Mouse (Mus musculus) CH12.LX (cell line): ENCODE measurements around the gene Abtb2. TPM values are rescaled to one million over a fixed set of nuclear protein-coding genes. Genes with fewer than 3 reads are reported as not detected.

Experiments used
- DNase-seq: peaks from one replicate; pipeline ENCODE4 v3.0.0-alpha.2; 2013; ENCODE audit errors: extremely low read depth
- H3K27ac ChIP-seq: 2 replicates; pipeline ENCODE4 v1.5.1; 2012; ENCODE audit warnings: low read depth, mild to moderate bottlenecking, control low read depth, moderate library complexity; ENCODE audit not compliant: insufficient read depth
- H3K27me3 ChIP-seq: replicated peaks from 2 replicates; pipeline ENCODE3; 2012; ENCODE audit warnings: inconsistent platforms
- H3K36me3 ChIP-seq, 2 experiments: replicated peaks in 1 of 2; 2 replicates each; pipeline versions ENCODE3 to v1.6.1; 2012; ENCODE audit warnings: inconsistent platforms in 1 of 2, low read length in 1 of 2, mild to moderate bottlenecking in 1 of 2, mixed read lengths in 1 of 2, moderate library complexity in 1 of 2; ENCODE audit not compliant: control insufficient read depth in 1 of 2, insufficient read depth in 1 of 2
- H3K4me1 ChIP-seq, 2 experiments: 2 replicates each; pipeline ENCODE4 v1.6.1; 2012; ENCODE audit warnings: inconsistent platforms in 1 of 2, moderate library complexity in 1 of 2; ENCODE audit not compliant: insufficient read depth in 2 of 2, control insufficient read depth in 1 of 2
- H3K4me2 ChIP-seq: 2 replicates; pipeline ENCODE4 v1.6.1; 2012; ENCODE audit warnings: low read depth, mild to moderate bottlenecking, control low read depth; ENCODE audit not compliant: poor library complexity, insufficient read depth, severe bottlenecking
- H3K4me3 ChIP-seq, 3 experiments: fragments of 150-350 bp in 1 of 3; sonication (generic) in 1 of 3; replicated peaks in 1 of 3; 2 replicates each; pipeline versions ENCODE3 to v1.5.1; 2011 to 2012; ENCODE audit warnings: low read depth in 2 of 3, low read length in 2 of 3, mild to moderate bottlenecking in 2 of 3, moderate library complexity in 2 of 3, control low read depth in 1 of 3, improper control_type of control experiment in 1 of 3, inconsistent platforms in 1 of 3, mixed read lengths in 1 of 3; ENCODE audit not compliant: poor library complexity in 1 of 3
- H3K79me2 ChIP-seq: replicated peaks from 2 replicates; pipeline ENCODE4 v1.6.1; 2012; ENCODE audit warnings: mild to moderate bottlenecking, moderate library complexity; ENCODE audit not compliant: control insufficient read depth, poor library complexity, insufficient read depth, severe bottlenecking; ENCODE audit errors: extremely low read depth
- H3K9ac ChIP-seq: 2 replicates; pipeline ENCODE4 v1.6.1; 2012; ENCODE audit warnings: low read depth, mild to moderate bottlenecking, control low read depth, moderate library complexity; ENCODE audit not compliant: insufficient read depth
- H3K9me3 ChIP-seq: replicated peaks from 2 replicates; pipeline ENCODE3; 2012; ENCODE audit warnings: low read length, inconsistent platforms, mixed read lengths
- BHLHE40 ChIP-seq: IDR thresholded peaks from 2 replicates; pipeline ENCODE4 v1.6.1; 2011; ENCODE audit warnings: mild to moderate bottlenecking, low read depth, low read length, improper control_type of control experiment
- CHD2 ChIP-seq: IDR thresholded peaks from 2 replicates; pipeline ENCODE4 v1.6.1; 2011; ENCODE audit warnings: low read length, improper control_type of control experiment
- CTCF ChIP-seq, 2 experiments: IDR thresholded peaks in 1 of 2; conservative IDR thresholded peaks in 1 of 2; 2 replicates each; pipeline ENCODE4 v1.5.1; 2011 to 2012; ENCODE audit warnings: low read depth in 2 of 2, low read length in 2 of 2, improper control_type of control experiment in 1 of 2, inconsistent platforms in 1 of 2, mild to moderate bottlenecking in 1 of 2, moderate library complexity in 1 of 2
- E2F4 ChIP-seq: IDR thresholded peaks from 2 replicates; pipeline ENCODE4 v1.6.1; 2011; ENCODE audit warnings: low read depth, low read length, improper control_type of control experiment; ENCODE audit not compliant: insufficient replicate concordance
- ELF1 ChIP-seq: IDR thresholded peaks from 2 replicates; pipeline ENCODE4 v1.6.1; 2014; ENCODE audit warnings: low read depth, mild to moderate bottlenecking, inconsistent platforms, low read length, improper control_type of control experiment
- EP300 ChIP-seq: IDR thresholded peaks from 2 replicates; pipeline ENCODE4 v1.6.1; 2011; ENCODE audit warnings: low read length, improper control_type of control experiment
- ETS1 ChIP-seq: conservative IDR thresholded peaks from 2 replicates; pipeline ENCODE4 v1.6.1; 2012; ENCODE audit warnings: low read depth, mild to moderate bottlenecking, inconsistent platforms, low read length, improper control_type of control experiment, moderate library complexity
- GABPA ChIP-seq: IDR thresholded peaks from 2 replicates; pipeline ENCODE4 v1.6.1; 2012; ENCODE audit warnings: low read depth, low read length, improper control_type of control experiment, inconsistent platforms; ENCODE audit not compliant: insufficient replicate concordance
- HCFC1 ChIP-seq: IDR thresholded peaks from 2 replicates; pipeline ENCODE4 v1.6.1; 2012; ENCODE audit warnings: low read depth, mild to moderate bottlenecking, inconsistent platforms, low read length, improper control_type of control experiment
- IRF4 ChIP-seq: IDR thresholded peaks from 2 replicates; pipeline ENCODE4 v1.6.1; 2014; ENCODE audit warnings: low read depth, mild to moderate bottlenecking, inconsistent platforms, low read length, improper control_type of control experiment
- JUND ChIP-seq: conservative IDR thresholded peaks from 2 replicates; pipeline ENCODE4 v1.6.1; 2011; ENCODE audit warnings: low read depth, low read length, improper control_type of control experiment
- KAT2A ChIP-seq: IDR thresholded peaks from 2 replicates; pipeline ENCODE4 v1.6.1; 2012; ENCODE audit warnings: low read length, improper control_type of control experiment, inconsistent platforms; ENCODE audit not compliant: insufficient replicate concordance
- MAFK ChIP-seq: IDR thresholded peaks from 2 replicates; pipeline ENCODE4 v1.6.1; 2011; ENCODE audit warnings: low read length, improper control_type of control experiment; ENCODE audit not compliant: insufficient replicate concordance
- MAX ChIP-seq: IDR thresholded peaks from 2 replicates; pipeline ENCODE4 v1.6.1; 2011; ENCODE audit warnings: low read length, improper control_type of control experiment
- MAZ ChIP-seq: IDR thresholded peaks from 2 replicates; pipeline ENCODE4 v1.6.1; 2012; ENCODE audit warnings: low read depth, mild to moderate bottlenecking, inconsistent platforms, low read length, improper control_type of control experiment, moderate library complexity
- MEF2A ChIP-seq: IDR thresholded peaks from 2 replicates; pipeline ENCODE4 v1.6.1; 2014; ENCODE audit warnings: low read depth, mild to moderate bottlenecking, inconsistent platforms, low read length, improper control_type of control experiment, borderline replicate concordance
- MXI1 ChIP-seq: IDR thresholded peaks from 2 replicates; pipeline ENCODE4 v1.6.1; 2011; ENCODE audit warnings: mild to moderate bottlenecking, low read depth, low read length, improper control_type of control experiment
- MYC ChIP-seq: IDR thresholded peaks from 2 replicates; pipeline ENCODE4 v1.6.1; 2011; ENCODE audit warnings: low read depth, mild to moderate bottlenecking, improper control_type of control experiment, low read length
- NELFE ChIP-seq: IDR thresholded peaks from 2 replicates; pipeline ENCODE4 v1.6.1; 2011; ENCODE audit warnings: low read depth, low read length, improper control_type of control experiment
- NRF1 ChIP-seq: IDR thresholded peaks from 2 replicates; pipeline ENCODE4 v1.6.1; 2014; ENCODE audit warnings: low read depth, mild to moderate bottlenecking, inconsistent platforms, low read length, improper control_type of control experiment, moderate library complexity
- PAX5 ChIP-seq: IDR thresholded peaks from 2 replicates; pipeline ENCODE4 v1.6.1; 2012; ENCODE audit warnings: low read length, inconsistent platforms, mixed read lengths
- POLR2AphosphoS2 ChIP-seq: IDR thresholded peaks from 2 replicates; pipeline ENCODE4 v1.6.1; 2011; ENCODE audit warnings: low read depth, low read length, improper control_type of control experiment
- RCOR1 ChIP-seq: conservative IDR thresholded peaks from 2 replicates; pipeline ENCODE4 v1.6.1; 2012; ENCODE audit warnings: low read depth, mild to moderate bottlenecking, inconsistent platforms, low read length, improper control_type of control experiment
- SIN3A ChIP-seq: IDR thresholded peaks from 2 replicates; pipeline ENCODE4 v1.6.1; 2012; ENCODE audit warnings: low read length, improper control_type of control experiment, inconsistent platforms
- TBP ChIP-seq: conservative IDR thresholded peaks from 2 replicates; pipeline ENCODE4 v1.6.1; 2011; ENCODE audit warnings: low read depth, low read length, improper control_type of control experiment
- TCF12 ChIP-seq: IDR thresholded peaks from 2 replicates; pipeline ENCODE4 v1.6.1; 2014; ENCODE audit warnings: low read depth, mild to moderate bottlenecking, inconsistent platforms, low read length, improper control_type of control experiment
- UBTF ChIP-seq: IDR thresholded peaks from 2 replicates; pipeline ENCODE4 v1.6.1; 2012; ENCODE audit warnings: low read depth, mild to moderate bottlenecking, inconsistent platforms, low read length, improper control_type of control experiment, moderate library complexity
- USF1 ChIP-seq: IDR thresholded peaks from 2 replicates; pipeline ENCODE4 v1.6.1; 2014; ENCODE audit warnings: low read depth, mild to moderate bottlenecking, inconsistent platforms, low read length, improper control_type of control experiment
- ZC3H11A ChIP-seq: IDR thresholded peaks from 2 replicates; pipeline ENCODE4 v1.6.1; 2012; ENCODE audit warnings: low read depth, mild to moderate bottlenecking, inconsistent platforms, low read length, improper control_type of control experiment
- ZMIZ1 ChIP-seq: IDR thresholded peaks from 2 replicates; pipeline ENCODE4 v1.6.1; 2012; ENCODE audit warnings: low read depth, mild to moderate bottlenecking, inconsistent platforms, low read length, improper control_type of control experiment
- dilution Hi-C: fragments of 300-500 bp; cut with MboI; formaldehyde crosslinking; loops from 2 replicates; pipeline ENCODE4 v1.14.3; 2020; ENCODE audit warnings: low sequenced_read_pairs; ENCODE audit not compliant: extremely low pct_unique_long_range_greater_than_20kb, extremely low pct_ligation_motif_present
- in situ Hi-C: fragments of 300-500 bp; cut with MboI; formaldehyde crosslinking; loops from 3 replicates; pipeline ENCODE4 v1.14.3; 2019; ENCODE audit warnings: low sequenced_read_pairs, low pct_ligation_motif_present, low pct_unique_long_range_greater_than_20kb, mixed read lengths
- polyA plus RNA-seq: library from polyadenylated mRNA; unstranded; fragments of >175 nt; gene quantifications from 2 replicates; pipeline ENCODE4 v1.2.1, GENCODE M21; 2012; ENCODE audit warnings: low read depth; ENCODE audit not compliant: insufficient read length
- total RNA-seq, 2 experiments: library from RNA; depleted of rRNA; stranded (reverse); fragments of 300-350 nt in 1 of 2; fragments of >200 nt in 1 of 2; gene quantifications; 2 replicates each; pipeline ENCODE4 v1.2.3; 2012 to 2014

Gene Abtb2
- total and polyA plus RNA-seq, 3 experiments = 2.9 to 7.7 (median 3.8) TPM

GRCm38 (mm10) chr2:103681149-103681548, 115.0 kb downstream of the Abtb2 start:
- no peak overlapping the region for H3K4me3 ChIP-seq
- no peak for DNase-seq
- peaks cover 57 to 98% of the 10 kb centered on the region in 2 experiments for H3K4me1 ChIP-seq
- H3K4me2 ChIP-seq = 0 out of 2 replicates have a peak overlapping the region, but pooled peaks have one; percentile 39
- H3K9me3 ChIP-seq = no peaks in the 10 kb centered on the region
- no peak for TF ChIP-seq GABPA
- no peak for TF ChIP-seq MAX
- TF ChIP-seq POLR2AphosphoS2 = no peak
- no peak for TF ChIP-seq MAZ
- no peak for TF ChIP-seq SIN3A
- no peak for TF ChIP-seq E2F4
- TF ChIP-seq USF1 = no peak
- no peak for TF ChIP-seq CTCF (conservative IDR thresholded peaks at IDR 0.05 in 1 of 2, IDR thresholded peaks at IDR 0.05 in 1 of 2; ENCODE audit: low read depth in 2 of 2, low read length in 2 of 2)
- no peak for TF ChIP-seq KAT2A
- TF ChIP-seq ELF1 = no peak
- no peak for TF ChIP-seq MYC
- TF ChIP-seq, all 38 proteins: peak for 0
- Histone ChIP-seq H3K9ac (0 out of 2 replicates have a peak overlapping the region, but pooled peaks have one; percentile 11), H3K27me3 (no peaks in the 10 kb centered on the region), H3K27ac (peak overlapping the region; percentile 55), H3K79me2 (no peaks in the 10 kb centered on the region), H3K36me3 (no peaks in the 10 kb centered on the region)
- in situ Hi-C loops (no loop called here), dilution Hi-C loops (no loop called here)

GRCm38 (mm10) chr2:103682261-103682722, 116.2 kb downstream of the Abtb2 start:
- Histone ChIP-seq H3K4me1 (peaks cover 52 to 99% of the 10 kb centered on the region in 2 experiments), H3K36me3 (peaks cover 0 to 3% of the 10 kb centered on the region in 2 experiments), H3K9me3 (no peaks in the 10 kb centered on the region), H3K27me3 (no peaks in the 10 kb centered on the region), H3K79me2 (no peaks in the 10 kb centered on the region), H3K4me3 (peak overlapping the region in 1 of 3 experiments; percentile 22), H3K27ac (peak overlapping the region; percentile 89), H3K9ac (peak overlapping the region; percentile 72; the same call in 1 of the 2 replicates), H3K4me2 (peak overlapping the region; percentile 57)
- peak; percentile 79 for DNase-seq
- TF ChIP-seq ZC3H11A = no peak
- peak; percentile 35; the same call in 1 of the 2 replicates for TF ChIP-seq ELF1
- peak; percentile 73 for TF ChIP-seq MEF2A
- peak; percentile 67; the same call in 1 of the 2 replicates for TF ChIP-seq CHD2
- TF ChIP-seq MXI1 = peak; percentile 56; the same call in 1 of the 2 replicates
- no peak for TF ChIP-seq ZMIZ1
- TF ChIP-seq MAFK = peak; percentile 39; the same call in 1 of the 2 replicates
- no peak; the same call in 1 of the 2 replicates for TF ChIP-seq RCOR1
- peak; percentile 57; the same call in 1 of the 2 replicates for TF ChIP-seq TBP
- 0 out of 2 replicates have a peak, but pooled peaks have one; percentile 29 for TF ChIP-seq NRF1
- TF ChIP-seq PAX5 = no peak
- peak; percentile 76 for TF ChIP-seq EP300
- peak; percentile 88 for TF ChIP-seq UBTF
- peak; percentile 42; the same call in 1 of the 2 replicates for TF ChIP-seq MAZ
- peak; percentile 77 for TF ChIP-seq IRF4
- TF ChIP-seq MYC = 0 out of 2 replicates have a peak, but pooled peaks have one; percentile 52
- no peak for TF ChIP-seq HCFC1
- TF ChIP-seq ETS1 = peak; percentile 72
- TF ChIP-seq TCF12 = peak; percentile 91
- TF ChIP-seq JUND = peak; percentile 46
- peak; percentile 68 for TF ChIP-seq MAX
- TF ChIP-seq NELFE = peak; percentile 29; the same call in 1 of the 2 replicates
- peak; percentile 68; the same call in 1 of the 2 replicates for TF ChIP-seq BHLHE40
- in situ Hi-C loops = no loop called here
- dilution Hi-C loops = no loop called here
